Mouse (Mus musculus) brain, embryonic 14.5 days (tissue): ENCODE data around the gene Acot3. TPM values are rescaled to one million over a fixed set of nuclear protein-coding genes. Genes with fewer than 3 reads are reported as not detected.
"Not testable (repeated sequence)": the region's sequence is repeated elsewhere in the genome, so short reads cannot be mapped to it uniquely, and the experiment has no call there.

ENCODE experiments used
- DNase-seq: peaks from one replicate; pipeline ENCODE4 v3.0.0-alpha.2; 2011; ENCODE audit warnings: low read depth
- CTCF ChIP-seq: fragments of 200-500 bp; IDR thresholded peaks from 2 replicates; pipeline ENCODE4 v1.5.1; 2012; ENCODE audit warnings: inconsistent platforms, mild to moderate bottlenecking, moderate library complexity, borderline replicate concordance; ENCODE audit not compliant: insufficient read depth, insufficient read length; ENCODE audit errors: extremely low read depth
- POLR2A ChIP-seq: fragments of 200-500 bp; IDR thresholded peaks from 2 replicates; pipeline ENCODE4 v1.6.1; 2012; ENCODE audit warnings: mild to moderate bottlenecking, inconsistent platforms, borderline replicate concordance; ENCODE audit not compliant: poor library complexity, insufficient read depth, insufficient read length, severe bottlenecking; ENCODE audit errors: extremely low read depth
- polyA plus RNA-seq: library from polyadenylated mRNA; depleted of rRNA; stranded (reverse); fragments of >200 nt; gene quantifications from 2 replicates; pipeline ENCODE4 v1.2.3, GENCODE M21; 2012

Gene Acot3
- polyA plus RNA-seq, 1 experiment, result 0.36 TPM

- DNase-seq, result peak; percentile 51
- no peak for TF ChIP-seq POLR2A
- no peak for TF ChIP-seq CTCF
Measured at GRCm38 (mm10) chr12:84053679-84054391, 1.9 kb downstream of the Acot3 start.

- DNase-seq, result peak; percentile 18
- TF ChIP-seq CTCF (no peak), POLR2A (no peak)
Measured at GRCm38 (mm10) chr12:84060946-84061345, 9.0 kb downstream of the Acot3 start.

GRCm38 (mm10) chr12:84062336-84062735 is 10.4 kb downstream of the Acot3 start:
- no peak for DNase-seq
- no peak for TF ChIP-seq CTCF
- TF ChIP-seq POLR2A, result no peak

GRCm38 (mm10) chr12:84063228-84063627 is 11.3 kb downstream of the Acot3 start:
- peak; percentile 2 for DNase-seq
- TF ChIP-seq POLR2A (no peak), CTCF (peak; percentile 31; the same call in 1 of the 2 replicates)

- TF ChIP-seq CTCF (no peak), POLR2A (no peak)
- DNase-seq, result no peak
Measured at GRCm38 (mm10) chr12:84063833-84064232, 11.9 kb downstream of the Acot3 start.

GRCm38 (mm10) chr12:84064621-84065020 is 12.7 kb downstream of the Acot3 start:
- DNase-seq, result no peak
- TF ChIP-seq CTCF, result no peak

GRCm38 (mm10) chr12:84067752-84068151 is 15.8 kb downstream of the Acot3 start:
- DNase-seq, result no peak
- no peak for TF ChIP-seq POLR2A
- no peak for TF ChIP-seq CTCF

GRCm38 (mm10) chr12:84068296-84068695 is 16.4 kb downstream of the Acot3 start:
- DNase-seq, result no peak
- TF ChIP-seq POLR2A (no peak), CTCF (no peak)

GRCm38 (mm10) chr12:84068986-84069385 is 17.0 kb downstream of the Acot3 start, which contains the start of gene Acot5:
TSS of gene Acot5 (plus strand) at chr12:84069325.
- no peak for TF ChIP-seq CTCF
- no peak for TF ChIP-seq POLR2A
- no peak for DNase-seq

GRCm38 (mm10) chr12:84069582-84069981 is 17.6 kb downstream of the Acot3 start:
- DNase-seq, result not testable (repeated sequence)

GRCm38 (mm10) chr12:84071696-84072095 is 19.8 kb downstream of the Acot3 start:
- TF ChIP-seq POLR2A, result no peak
- no peak for DNase-seq

GRCm38 (mm10) chr12:84077371-84077990 is 25.5 kb downstream of the Acot3 start:
- no peak for TF ChIP-seq CTCF
- no peak for TF ChIP-seq POLR2A

GRCm38 (mm10) chr12:84083842-84084241 is 31.9 kb downstream of the Acot3 start:
- TF ChIP-seq POLR2A (no peak), CTCF (no peak)
- DNase-seq, result no peak

More at GRCm38 (mm10) chr12:84077371-84077990, 25.5 kb downstream of the Acot3 start:
- no peak for DNase-seq

- DNase-seq, result no peak
- TF ChIP-seq CTCF (no peak), POLR2A (no peak)
Measured at GRCm38 (mm10) chr12:84084581-84084980, 32.6 kb downstream of the Acot3 start.

GRCm38 (mm10) chr12:84094666-84095065 is 42.7 kb downstream of the Acot3 start:
- DNase-seq, result not testable (repeated sequence)
